Mouse (Mus musculus): ENCODE measurements around the gene Plscr2. TPM values are rescaled to one million over a fixed set of nuclear protein-coding genes. Genes with fewer than 3 reads are reported as not detected.

Plscr2 gene
- polyA plus RNA-seq (2017; shearing (Covaris generic)), result 0.56 TPM

DNA sequence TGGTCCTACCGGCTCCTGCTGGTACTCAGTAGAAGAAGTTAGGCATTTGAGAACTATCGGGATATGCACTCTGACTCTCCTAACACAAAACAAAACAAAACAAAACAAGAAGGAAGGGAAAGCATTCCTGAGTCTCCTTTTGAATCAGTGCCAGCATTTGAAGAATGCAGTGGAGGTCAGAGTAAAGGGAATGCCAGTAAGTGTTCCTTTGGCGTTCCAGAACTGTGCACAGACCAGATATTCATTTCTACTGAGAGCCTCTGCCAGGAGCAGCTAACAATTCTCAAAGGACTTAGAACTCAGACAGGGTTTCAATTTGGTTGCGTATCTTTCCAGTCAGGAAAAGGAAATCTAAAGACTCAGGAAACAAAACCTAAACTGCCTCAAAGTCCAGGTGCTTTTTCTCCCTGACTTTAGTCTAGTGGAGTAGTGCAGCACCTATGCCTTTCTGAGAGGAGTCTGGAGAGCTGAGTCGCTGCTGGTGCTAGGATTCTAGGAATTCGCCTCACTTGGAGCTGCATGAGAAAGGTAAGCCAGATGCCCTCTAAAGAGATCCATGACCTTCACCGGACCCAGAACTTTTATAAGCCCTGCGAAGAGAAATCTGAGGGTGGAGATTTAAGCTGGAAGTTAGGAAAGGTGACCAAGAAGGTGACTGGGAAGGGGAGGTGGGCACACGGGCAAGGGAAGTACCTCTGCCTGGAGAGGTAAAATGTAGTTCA is at the start of gene Plscr2:
Gene Plscr2, plus strand, starts transcription at position 117 of the 722 bp plus-strand sequence.

DNA sequence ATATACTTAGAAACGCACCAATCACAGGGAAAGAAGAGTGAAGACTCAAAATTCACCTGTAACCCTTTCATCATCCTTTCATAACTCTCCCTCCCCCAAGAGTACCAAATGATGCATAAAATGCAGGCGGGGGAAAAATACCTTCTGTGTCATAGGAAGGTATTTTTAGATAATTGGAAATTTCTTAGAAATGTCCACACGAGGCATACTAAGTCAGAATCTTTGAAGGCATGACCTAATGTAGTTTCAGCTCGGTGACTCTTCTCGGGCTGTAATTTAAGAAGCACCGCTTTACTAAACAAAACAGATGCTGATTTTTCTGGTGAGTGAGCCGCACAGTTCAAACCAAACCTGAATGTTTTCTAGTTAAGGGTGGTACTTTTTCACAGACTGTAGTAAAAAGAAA is 26.0 kb upstream of the Plscr2 start, which contains the start of gene Plscr1:
Gene Plscr1, plus strand, starts transcription at position 304 of the 406 bp plus-strand sequence.

DNA sequence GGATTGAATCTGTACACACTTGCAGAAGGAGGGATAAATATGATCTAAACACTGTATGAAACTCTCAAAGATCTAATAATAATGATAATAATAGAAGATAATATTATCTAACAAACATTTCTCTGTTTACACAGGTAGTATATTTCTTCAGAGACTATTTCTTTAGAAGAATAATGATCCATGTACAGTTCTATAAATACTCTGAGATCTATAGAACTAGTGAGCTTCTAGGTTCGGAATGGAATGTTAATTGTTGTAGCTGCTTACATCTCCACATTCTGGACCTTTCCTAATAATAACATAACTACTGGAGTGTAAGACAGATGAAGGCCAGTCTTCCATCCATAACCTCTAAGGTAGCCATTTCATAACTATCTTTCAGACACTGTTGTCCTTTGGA is 33.7 kb downstream of the Plscr2 start, which contains the start of gene 1700057G04Rik:
Gene 1700057G04Rik, plus strand, starts transcription at position 301 of the 400 bp plus-strand sequence.

Other genes with a start within 250 kb of the Plscr2 start
- gene Plscr5, start 82.7 kb upstream of the Plscr2 start, polyA plus RNA-seq (2017; shearing (Covaris generic)), result not detected
- 71.1 TPM for gene Plscr1, start 25.9 kb upstream of the Plscr2 start, polyA plus RNA-seq (2017; shearing (Covaris generic))
- not detected for gene 1700057G04Rik, start 33.8 kb downstream of the Plscr2 start, polyA plus RNA-seq (2017; shearing (Covaris generic))
- 1.4 TPM for gene Plscr4, start 181.8 kb downstream of the Plscr2 start, polyA plus RNA-seq (2017; shearing (Covaris generic))

All from effector memory CD4-positive, alpha-beta T cell, adult 7 months (primary cell).